Mouse (Mus musculus): ENCODE results near the gene Gsg1.

- TF ChIP-seq CTCF (IDR thresholded peaks at IDR 0.05 in 2 of 3, conservative IDR thresholded peaks at IDR 0.05 in 1 of 3; ENCODE audit: control insufficient read depth in 1 of 3, insufficient read depth in 1 of 3, low read depth in 2 of 3, low read length in 3 of 3, poor library complexity in 1 of 3, severe bottlenecking in 1 of 3) (no peak), MXI1 (IDR thresholded peaks at IDR 0.05; ENCODE audit: low read depth, low read length) (no peak), ZC3H11A (IDR thresholded peaks at IDR 0.05; ENCODE audit: low read depth, low read length) (no peak), E2F4 (IDR thresholded peaks at IDR 0.05; ENCODE audit: borderline replicate concordance, low read depth, low read length) (no peak), SIN3A (IDR thresholded peaks at IDR 0.05; ENCODE audit: low read length) (no peak), POLR2A (IDR thresholded peaks at IDR 0.05; ENCODE audit: control insufficient read depth in 1 of 2, insufficient read depth in 1 of 2, low read depth in 1 of 2, low read length in 2 of 2, poor library complexity in 1 of 2) (no peak), ETS1 (IDR thresholded peaks at IDR 0.05; ENCODE audit: low read depth, low read length) (no peak), MEF2A (IDR thresholded peaks at IDR 0.05; ENCODE audit: extremely low read depth, insufficient replicate concordance, low read depth, low read length, poor library complexity, severe bottlenecking) (no peak), NRF1 (IDR thresholded peaks at IDR 0.05; ENCODE audit: insufficient read depth, low read depth, low read length, poor library complexity, severe bottlenecking) (no peak), POLR2AphosphoS2 (IDR thresholded peaks at IDR 0.05; ENCODE audit: low read length) (no peak), USF1 (IDR thresholded peaks at IDR 0.05; ENCODE audit: low read depth, low read length) (no peak), KAT2A (conservative IDR thresholded peaks at IDR 0.05; ENCODE audit: low read depth, low read length) (no peak)
Measured at GRCm38 (mm10) chr6:135230586-135230985, 23.6 kb downstream of the Gsg1 start.

Data from MEL (cell line).